Mouse (Mus musculus) lung, postnatal 0 days (tissue): ENCODE measurements at regions not wholly inside any gene's neighbourhood (a gene's known extent, or its start where the extent isn't known, plus 50 kb on each side); places are given as distances from the start of the nearest gene placed in this dataset.

ENCODE experiments used
- CTCF ChIP-seq: IDR thresholded peaks from 2 replicates; pipeline ENCODE4 v1.5.1; 2016; ENCODE audit warnings: antibody characterized with exemption, mild to moderate bottlenecking
- EP300 ChIP-seq: IDR thresholded peaks from 2 replicates; pipeline ENCODE4 v1.6.1; 2016; ENCODE audit warnings: antibody characterized with exemption, mild to moderate bottlenecking, control low read depth

GRCm38 (mm10) chr10:120726369-120726768, 172.5 kb downstream of the Msrb3 start:
- no peak for TF ChIP-seq CTCF
- no peak for TF ChIP-seq EP300
